Comparison of ENCODE assay signal across 7 mouse cellular contexts in the genomic region with DNA sequence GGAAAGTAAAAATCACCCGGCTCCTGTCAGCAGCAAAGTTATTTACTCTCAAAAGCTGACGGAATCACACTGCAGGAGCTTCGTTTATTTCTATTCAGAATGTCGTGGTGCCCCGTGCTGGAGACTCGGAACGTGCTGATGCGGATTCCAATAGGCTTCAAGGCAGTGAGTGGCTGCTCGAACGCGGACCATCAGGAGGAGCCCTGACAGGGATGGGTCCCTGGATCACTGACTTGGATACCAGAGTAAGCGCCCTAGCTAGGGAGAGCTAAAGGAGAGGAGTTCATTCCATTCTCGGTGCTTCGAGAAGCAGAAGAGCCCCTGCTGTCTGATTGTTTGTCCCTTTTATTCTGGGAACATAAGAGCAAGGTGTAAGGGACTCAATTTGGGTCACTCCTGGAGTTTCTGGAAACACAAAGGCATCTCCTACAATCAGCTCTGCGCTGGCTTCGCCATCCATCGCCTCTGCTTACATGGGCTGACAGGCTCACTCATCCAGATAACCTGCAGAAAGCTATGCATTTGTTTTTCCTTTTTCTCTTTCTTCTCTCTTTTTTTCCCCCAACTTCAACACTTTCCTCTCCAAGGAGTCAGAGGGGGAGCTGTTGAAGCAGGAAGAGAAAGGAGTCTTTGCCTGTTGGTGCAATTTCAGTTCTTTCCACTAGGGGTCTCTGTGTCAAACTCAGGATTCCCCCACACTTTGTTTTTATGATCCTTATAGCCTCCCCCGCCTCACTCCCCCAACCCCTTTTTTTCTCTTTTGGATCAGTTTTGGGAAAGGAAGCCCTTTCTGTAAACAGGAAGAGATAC.
DNase-seq lines count a peak whose midpoint lies in the region; ATAC-seq and TF ChIP-seq lines count a peak whose summit lies in the region.

No protein-coding gene starts in this region.

- no peaks in the 10 kb centered on the region for H3K9me3 ChIP-seq in E14TG2a.4 (ENCODE audit: low read length)
- H3K9me3 ChIP-seq in heart, embryonic 10.5 days = no peaks in the 10 kb centered on the region
- H3K9me3 ChIP-seq in stomach, embryonic 14.5 days (ENCODE audit: control insufficient read depth, low read depth, low read length) = no peaks in the 10 kb centered on the region

- peak; percentile 69 for DNase-seq in 3T3-L1 (ENCODE audit: low read depth, low spot score)
- peak; percentile 53 to 64 for DNase-seq in cerebellum, postnatal 25 days
- no peak for DNase-seq in heart, embryonic 10.5 days (ENCODE audit: low spot score)
- peak; percentile 35 for DNase-seq in kidney, adult 2 months
- peak; percentile 79 for DNase-seq in lung, postnatal 10 days

- peak overlapping the region; percentile 22; the same call in 1 of the 2 replicates for H3K4me2 ChIP-seq in stomach, embryonic 14.5 days (replicated peaks; ENCODE audit: low read depth, low read length)

- peak overlapping the region; percentile 52; the same call in 1 of the 2 replicates for H3K27ac ChIP-seq in heart, embryonic 10.5 days
- no peak overlapping the region for H3K27ac ChIP-seq in kidney, adult 2 months (ENCODE audit: insufficient read depth, low read depth, low read length)
- H3K27ac ChIP-seq in stomach, embryonic 14.5 days (ENCODE audit: low read length) = no peak overlapping the region

- H3K27me3 ChIP-seq in E14TG2a.4 (ENCODE audit: insufficient read depth, low read length) = peaks cover 14% of the 10 kb centered on the region; the same call in 1 of the 2 replicates
- no peaks in the 10 kb centered on the region for H3K27me3 ChIP-seq in heart, embryonic 10.5 days (ENCODE audit: insufficient read depth, poor library complexity, severe bottlenecking)
- H3K27me3 ChIP-seq in kidney, adult 2 months (replicated peaks; ENCODE audit: control insufficient read depth, insufficient read depth, low read length) = no peaks in the 10 kb centered on the region
- no peaks in the 10 kb centered on the region for H3K27me3 ChIP-seq in stomach, embryonic 14.5 days (ENCODE audit: control insufficient read depth, insufficient read depth, low read length)

- 0 out of 2 replicates have a peak overlapping the region, but pooled peaks have one; percentile 1 for H3K9ac ChIP-seq in stomach, embryonic 14.5 days (replicated peaks; ENCODE audit: low read depth, low read length)

- no peak for TF ChIP-seq POLR2A in kidney, adult 2 months (IDR thresholded peaks at IDR 0.05; ENCODE audit: low read depth, low read length)

- 14% methylated on average over 18 of the region's 18 CpGs for WGBS in heart, embryonic 10.5 days
- 27% methylated on average over 18 of the region's 18 CpGs for WGBS in kidney, adult 2 months
- WGBS in stomach, embryonic 14.5 days = 15% methylated on average over 18 of the region's 18 CpGs

- no peak for ATAC-seq in stomach, embryonic 14.5 days (ENCODE audit: insufficient number of reproducible peaks, insufficient read depth, low FRiP score, low read depth)

- H3K4me3 ChIP-seq in E14TG2a.4 (replicated peaks; ENCODE audit: low read length) = no peak overlapping the region
- peak overlapping the region; percentile 38 for H3K4me3 ChIP-seq in heart, embryonic 10.5 days
- H3K4me3 ChIP-seq in kidney, adult 2 months (ENCODE audit: insufficient read depth, low read depth, low read length) = no peak overlapping the region
- H3K4me3 ChIP-seq in stomach, embryonic 14.5 days (ENCODE audit: low read depth, low read length) = no peak overlapping the region

- TF ChIP-seq CTCF in E14TG2a.4 (conservative IDR thresholded peaks at IDR 0.05; ENCODE audit: low read length) = peak; percentile 87
- TF ChIP-seq CTCF in kidney, adult 2 months (conservative IDR thresholded peaks at IDR 0.05; ENCODE audit: insufficient read depth, insufficient read length, low read depth, low read length) = peak; percentile 46

- peaks cover 28% of the 10 kb centered on the region for H3K4me1 ChIP-seq in E14TG2a.4 (replicated peaks; ENCODE audit: low read depth, low read length)
- H3K4me1 ChIP-seq in heart, embryonic 10.5 days = peaks cover 4% of the 10 kb centered on the region; the same call in 1 of the 2 replicates
- H3K4me1 ChIP-seq in kidney, adult 2 months (ENCODE audit: control insufficient read depth, insufficient read depth, low read length) = no peaks in the 10 kb centered on the region
- H3K4me1 ChIP-seq in stomach, embryonic 14.5 days (ENCODE audit: control insufficient read depth, insufficient read depth, low read length) = 0 out of 2 replicates have a peak, but pooled peaks cover 3% of the 10 kb centered on the region

- H3K36me3 ChIP-seq in E14TG2a.4 (ENCODE audit: insufficient read depth, low read length) = no peaks in the 10 kb centered on the region
- no peaks in the 10 kb centered on the region for H3K36me3 ChIP-seq in heart, embryonic 10.5 days
- H3K36me3 ChIP-seq in kidney, adult 2 months (ENCODE audit: control insufficient read depth, insufficient read depth, low read length) = no peaks in the 10 kb centered on the region
- no peaks in the 10 kb centered on the region for H3K36me3 ChIP-seq in stomach, embryonic 14.5 days (ENCODE audit: control insufficient read depth, insufficient read depth, low read length)
